Mouse (Mus musculus) heart, postnatal 10 days (tissue): ENCODE results near the gene Jam3. TPM values are rescaled to one million over a fixed set of nuclear protein-coding genes. Genes with fewer than 3 reads are reported as not detected.

ENCODE experiments used
- DNase-seq, 2 experiments: peaks; one replicate each; pipeline ENCODE4 v3.0.0; 2021
- intact Hi-C: fragments of 180-260 bp; cut with DNase I; formaldehyde crosslinking; loops from one replicate; pipeline ENCODE4 v1.15.1; 2025
- total RNA-seq, 2 experiments: library from RNA; stranded (reverse); gene quantifications; 2 replicates each; pipeline ENCODE4 v1.2.3; 2021

Jam3 gene
- total RNA-seq, 2 experiments from 2014 or later = 21.0 to 22.7 TPM

DNA sequence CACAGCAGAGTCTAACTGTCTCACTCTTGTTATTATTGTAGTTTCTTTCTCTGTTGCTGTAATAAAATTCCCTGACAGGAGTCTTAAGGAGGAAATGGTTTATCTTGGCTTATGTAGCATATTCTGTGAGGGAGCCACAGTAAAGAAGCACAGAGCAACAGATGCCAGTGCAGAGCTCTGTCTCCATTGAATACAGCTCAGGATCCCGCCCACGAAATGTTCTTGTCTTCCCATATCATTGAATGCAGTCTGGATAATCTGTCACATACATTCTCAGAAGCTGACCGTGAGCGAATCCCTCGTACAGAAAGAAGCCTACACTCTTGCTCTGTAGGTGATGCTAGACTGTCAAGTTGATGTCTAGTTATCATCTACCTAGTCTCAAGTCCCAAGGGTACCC, 96.9 kb downstream of the Jam3 start:
- intact Hi-C loops = no loop called here
- DNase-seq = no peak

- intact Hi-C loops = loop anchor here (2.0 kb wide), 1 partner anchor 277 kb away; no protein-coding TSS in a partner anchor
- no peak for DNase-seq
Measured at GRCm38 (mm10) chr9:27049492-27049891, 105.7 kb downstream of the Jam3 start.

Other genes with a start within 250 kb of the Jam3 start
- not detected for gene Gm1110, start 232.3 kb downstream of the Jam3 start, total RNA-seq
- 10 to 100 TPM; 52.3 to 54.0 TPM for gene Acad8, start 155.9 kb downstream of the Jam3 start, total RNA-seq
- 10 to 100 TPM; 29.0 to 32.7 TPM for gene Thyn1, start 155.7 kb downstream of the Jam3 start, total RNA-seq
- 10 to 100 TPM; 30.9 to 35.6 TPM for gene Vps26b, start 125.4 kb downstream of the Jam3 start, total RNA-seq
- 10 to 100 TPM; 17.6 to 18.6 TPM for gene Ncapd3, start 125.2 kb downstream of the Jam3 start, total RNA-seq
- gene Igsf9b, start 143.8 kb upstream of the Jam3 start, total RNA-seq = 1 to 10 TPM; 8.8 to 9.3 TPM
- gene Spata19, start 241.4 kb upstream of the Jam3 start, total RNA-seq = not detected